Mouse (Mus musculus) lung, adult 2 months (tissue): ENCODE measurements around the gene Rap1gap. TPM values are rescaled to one million over a fixed set of nuclear protein-coding genes. Genes with fewer than 3 reads are reported as not detected.

Experiments used
- DNase-seq: peaks from one replicate; pipeline ENCODE4 v3.0.0; 2022
- H3K4me1 ChIP-seq: fragments of 200-500 bp; 2 replicates; pipeline ENCODE4 v1.6.1; 2011; ENCODE audit warnings: low read length; ENCODE audit not compliant: control insufficient read depth, insufficient read depth
- H3K4me3 ChIP-seq: fragments of 200-500 bp; replicated peaks from 2 replicates; pipeline ENCODE3; 2011; ENCODE audit warnings: low read depth, mild to moderate bottlenecking, control low read depth, low read length; ENCODE audit errors: extremely low read depth
- CTCF ChIP-seq: fragments of 200-500 bp; IDR thresholded peaks from 2 replicates; pipeline ENCODE4 v1.5.1; 2011; ENCODE audit warnings: mild to moderate bottlenecking, low read length, control low read depth; ENCODE audit not compliant: insufficient read depth
- POLR2A ChIP-seq: fragments of 200-500 bp; IDR thresholded peaks from 2 replicates; pipeline ENCODE4 v1.6.1; 2011; ENCODE audit warnings: low read depth, mild to moderate bottlenecking, control low read depth, low read length, borderline replicate concordance; ENCODE audit errors: extremely low read depth
- WGBS: fragments of 180-500 bp; shearing (Covaris S2); methylation state at CpG from one replicate; pipeline ENCODE4 v1.1.7; 2018; 5-methylcytosine and 5-hydroxymethylcytosine counted together
- polyA plus RNA-seq: library from polyadenylated mRNA; depleted of rRNA; stranded (reverse); fragments of >200 nt; gene quantifications from 2 replicates; pipeline ENCODE4 v1.2.3, GENCODE M21; 2012

The Rap1gap gene
- polyA plus RNA-seq, 1 experiment = 68.3 TPM

- no peaks in the 10 kb centered on the region for H3K4me1 ChIP-seq
- H3K4me3 ChIP-seq = no peak overlapping the region
- no peak for TF ChIP-seq CTCF
- no peak for TF ChIP-seq POLR2A
- 85% methylated on average over 2 of the region's 2 CpGs for WGBS
- DNase-seq = no peak
These were observed 21.1 kb upstream of the Rap1gap start for GRCm38 (mm10) chr4:137643459-137643858.

GRCm38 (mm10) chr4:137646262-137646661 is 18.3 kb upstream of the Rap1gap start:
- DNase-seq = no peak
- TF ChIP-seq POLR2A (no peak), CTCF (no peak)
- Histone ChIP-seq H3K4me1 (no peaks in the 10 kb centered on the region), H3K4me3 (no peak overlapping the region)

- no peaks in the 10 kb centered on the region for H3K4me1 ChIP-seq
- TF ChIP-seq CTCF = no peak
- no peak for TF ChIP-seq POLR2A
- WGBS = 70% methylated on average over 6 of the region's 6 CpGs
- no peak for DNase-seq
- H3K4me3 ChIP-seq = no peak overlapping the region
These were observed 16.9 kb upstream of the Rap1gap start for GRCm38 (mm10) chr4:137647648-137648047.

- TF ChIP-seq CTCF (no peak), POLR2A (no peak)
- no peak for DNase-seq
- 84% methylated on average over 9 of the region's 9 CpGs for WGBS
These were observed 16.3 kb upstream of the Rap1gap start for GRCm38 (mm10) chr4:137648230-137648629.

GRCm38 (mm10) chr4:137650912-137651311 is 13.6 kb upstream of the Rap1gap start:
- Histone ChIP-seq H3K4me3 (no peak overlapping the region), H3K4me1 (no peaks in the 10 kb centered on the region)
- WGBS = 61% methylated on average over 5 of the region's 5 CpGs
- no peak for DNase-seq
- TF ChIP-seq CTCF = no peak
- TF ChIP-seq POLR2A = no peak

More at GRCm38 (mm10) chr4:137648230-137648629, 16.3 kb upstream of the Rap1gap start:
- Histone ChIP-seq H3K4me3 (no peak overlapping the region), H3K4me1 (no peaks in the 10 kb centered on the region)

- no peak for DNase-seq
- no peaks in the 10 kb centered on the region for H3K4me1 ChIP-seq
- WGBS = 93% methylated on average over 5 of the region's 5 CpGs
These were observed 11.6 kb upstream of the Rap1gap start for GRCm38 (mm10) chr4:137652835-137653346.

GRCm38 (mm10) chr4:137655241-137656031 is 9.1 kb upstream of the Rap1gap start:
- no peak for DNase-seq
- TF ChIP-seq POLR2A (no peak), CTCF (no peak)

More at GRCm38 (mm10) chr4:137652835-137653346, 11.6 kb upstream of the Rap1gap start:
- no peak for TF ChIP-seq CTCF
- no peak overlapping the region for H3K4me3 ChIP-seq

GRCm38 (mm10) chr4:137657674-137658073 is 6.9 kb upstream of the Rap1gap start:
- DNase-seq = no peak
- Histone ChIP-seq H3K4me1 (peaks cover 9% of the 10 kb centered on the region), H3K4me3 (no peak overlapping the region)
- 87% methylated on average over 8 of the region's 8 CpGs for WGBS
- TF ChIP-seq POLR2A (no peak), CTCF (no peak)

More at GRCm38 (mm10) chr4:137655241-137656031, 9.1 kb upstream of the Rap1gap start:
- H3K4me3 ChIP-seq = no peak overlapping the region
- WGBS = 89% methylated on average over 18 of the region's 18 CpGs
- H3K4me1 ChIP-seq = peaks cover 3% of the 10 kb centered on the region

GRCm38 (mm10) chr4:137659541-137659940 is 5.0 kb upstream of the Rap1gap start:
- DNase-seq = no peak
- Histone ChIP-seq H3K4me1 (peaks cover 12% of the 10 kb centered on the region), H3K4me3 (no peak overlapping the region)
- 82% methylated on average over 4 of the region's 4 CpGs for WGBS
- TF ChIP-seq POLR2A (no peak), CTCF (no peak)
